Mouse (Mus musculus): ENCODE measurements at regions not wholly inside any gene's neighbourhood (a gene's known extent, or its start where the extent isn't known, plus 50 kb on each side); places are given as distances from the start of the nearest gene placed in this dataset.

- Histone ChIP-seq H3K27ac (ENCODE audit: low read depth, low read length) (no peak overlapping the region), H3K9ac (ENCODE audit: low read depth, low read length) (no peak overlapping the region), H3K27me3 (replicated peaks; ENCODE audit: control insufficient read depth, insufficient read depth, low read length) (no peaks in the 10 kb centered on the region), H3K4me3 (ENCODE audit: low read depth, low read length) (no peak overlapping the region), H3K4me2 (no peak overlapping the region), H3K4me1 (replicated peaks; ENCODE audit: control insufficient read depth, insufficient read depth, low read length) (peaks cover 2% of the 10 kb centered on the region; the same call in 1 of the 2 replicates), H3K36me3 (ENCODE audit: control insufficient read depth, insufficient read depth, low read length) (no peaks in the 10 kb centered on the region), H3K9me3 (ENCODE audit: control insufficient read depth, low read length) (no peaks in the 10 kb centered on the region)
- WGBS = 41% methylated on average over 7 of the region's 7 CpGs
- no peak for ATAC-seq (replicated peaks; ENCODE audit: low FRiP score)
- DNase-seq (ENCODE audit: low spot score) = no peak
Observed at GRCm38 (mm10) chr4:153220074-153220473, 262.5 kb downstream of the Ajap1 start.

- no peak for DNase-seq (ENCODE audit: low spot score)
- no peaks in the 10 kb centered on the region for H3K4me1 ChIP-seq (replicated peaks; ENCODE audit: control insufficient read depth, insufficient read depth, low read length)
- H3K9me3 ChIP-seq (ENCODE audit: control insufficient read depth, low read length) = no peaks in the 10 kb centered on the region
- no peak for ATAC-seq (replicated peaks; ENCODE audit: low FRiP score)
- no peaks in the 10 kb centered on the region for H3K36me3 ChIP-seq (ENCODE audit: control insufficient read depth, insufficient read depth, low read length)
- no peak overlapping the region for H3K9ac ChIP-seq (ENCODE audit: low read depth, low read length)
- WGBS = 44% methylated on average over 9 of the region's 9 CpGs
- no peak overlapping the region for H3K27ac ChIP-seq (ENCODE audit: low read depth, low read length)
- H3K27me3 ChIP-seq (replicated peaks; ENCODE audit: control insufficient read depth, insufficient read depth, low read length) = no peaks in the 10 kb centered on the region
- no peak overlapping the region for H3K4me2 ChIP-seq
- no peak overlapping the region for H3K4me3 ChIP-seq (ENCODE audit: low read depth, low read length)
Observed at GRCm38 (mm10) chr4:153217541-153217980, 265.1 kb downstream of the Ajap1 start.

GRCm38 (mm10) chr4:153212095-153212494 lies 270.5 kb downstream of the Ajap1 start:
- H3K4me1 ChIP-seq (replicated peaks; ENCODE audit: control insufficient read depth, insufficient read depth, low read length) = no peaks in the 10 kb centered on the region
- H3K4me2 ChIP-seq = no peak overlapping the region
- 73% methylated on average over 11 of the region's 11 CpGs for WGBS
- ATAC-seq (replicated peaks; ENCODE audit: low FRiP score) (no peak), DNase-seq (ENCODE audit: low spot score) (no peak)
- H3K4me3 ChIP-seq (ENCODE audit: low read depth, low read length) = no peak overlapping the region
- no peak overlapping the region for H3K9ac ChIP-seq (ENCODE audit: low read depth, low read length)
- H3K36me3 ChIP-seq (ENCODE audit: control insufficient read depth, insufficient read depth, low read length) = no peaks in the 10 kb centered on the region
- no peaks in the 10 kb centered on the region for H3K9me3 ChIP-seq (ENCODE audit: control insufficient read depth, low read length)
- H3K27me3 ChIP-seq (replicated peaks; ENCODE audit: control insufficient read depth, insufficient read depth, low read length) = no peaks in the 10 kb centered on the region
- no peak overlapping the region for H3K27ac ChIP-seq (ENCODE audit: low read depth, low read length)

DNA sequence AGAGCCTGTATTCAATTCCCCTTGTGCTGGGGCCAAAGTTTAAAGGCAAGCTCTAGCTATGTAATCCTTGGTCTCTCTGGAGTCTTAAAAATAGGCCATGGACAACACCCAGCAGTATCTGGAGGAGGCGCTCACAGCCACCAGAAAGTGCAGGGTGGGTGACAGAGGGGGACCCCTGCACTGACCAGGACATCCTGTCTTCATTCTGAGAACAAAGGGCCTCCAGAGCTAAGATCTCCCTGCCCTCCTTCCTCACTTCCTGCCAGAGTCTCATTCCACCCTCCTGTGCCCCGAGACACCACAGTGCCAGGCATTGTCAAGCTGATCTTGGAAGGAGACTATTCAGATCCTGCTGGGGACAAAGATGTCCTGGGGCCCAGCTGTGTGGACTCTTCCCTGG lies 273.8 kb downstream of the Ajap1 start:
- WGBS = 39% methylated on average over 2 of the region's 2 CpGs
- no peaks in the 10 kb centered on the region for H3K36me3 ChIP-seq (ENCODE audit: control insufficient read depth, insufficient read depth, low read length)
- H3K4me1 ChIP-seq (replicated peaks; ENCODE audit: control insufficient read depth, insufficient read depth, low read length) = no peaks in the 10 kb centered on the region
- no peak overlapping the region for H3K4me3 ChIP-seq (ENCODE audit: low read depth, low read length)
- H3K27ac ChIP-seq (ENCODE audit: low read depth, low read length) = no peak overlapping the region
- DNase-seq (ENCODE audit: low spot score) (no peak), ATAC-seq (replicated peaks; ENCODE audit: low FRiP score) (no peak)
- H3K4me2 ChIP-seq = no peak overlapping the region
- H3K27me3 ChIP-seq (replicated peaks; ENCODE audit: control insufficient read depth, insufficient read depth, low read length) = peaks cover 2% of the 10 kb centered on the region; the same call in 1 of the 2 replicates
- no peak overlapping the region for H3K9ac ChIP-seq (ENCODE audit: low read depth, low read length)
- no peaks in the 10 kb centered on the region for H3K9me3 ChIP-seq (ENCODE audit: control insufficient read depth, low read length)

- H3K4me2 ChIP-seq = no peak overlapping the region
- H3K4me1 ChIP-seq (replicated peaks; ENCODE audit: control insufficient read depth, insufficient read depth, low read length) = no peaks in the 10 kb centered on the region
- no peaks in the 10 kb centered on the region for H3K9me3 ChIP-seq (ENCODE audit: control insufficient read depth, low read length)
- peaks cover 2% of the 10 kb centered on the region; the same call in 1 of the 2 replicates for H3K27me3 ChIP-seq (replicated peaks; ENCODE audit: control insufficient read depth, insufficient read depth, low read length)
- H3K27ac ChIP-seq (ENCODE audit: low read depth, low read length) = no peak overlapping the region
- ATAC-seq (replicated peaks; ENCODE audit: low FRiP score) = no peak
- no peak for DNase-seq (ENCODE audit: low spot score)
- no peaks in the 10 kb centered on the region for H3K36me3 ChIP-seq (ENCODE audit: control insufficient read depth, insufficient read depth, low read length)
- H3K9ac ChIP-seq (ENCODE audit: low read depth, low read length) = no peak overlapping the region
- 73% methylated on average over 6 of the region's 6 CpGs for WGBS
- H3K4me3 ChIP-seq (ENCODE audit: low read depth, low read length) = no peak overlapping the region
Observed at GRCm38 (mm10) chr4:153208215-153208614, 274.4 kb downstream of the Ajap1 start.

GRCm38 (mm10) chr4:153207578-153208102 lies 275.0 kb downstream of the Ajap1 start:
- H3K4me1 ChIP-seq (replicated peaks; ENCODE audit: control insufficient read depth, insufficient read depth, low read length) = no peaks in the 10 kb centered on the region
- no peak overlapping the region for H3K27ac ChIP-seq (ENCODE audit: low read depth, low read length)
- H3K9ac ChIP-seq (ENCODE audit: low read depth, low read length) = no peak overlapping the region
- H3K36me3 ChIP-seq (ENCODE audit: control insufficient read depth, insufficient read depth, low read length) = no peaks in the 10 kb centered on the region
- DNase-seq (ENCODE audit: low spot score) = no peak
- 59% methylated on average over 11 of the region's 11 CpGs for WGBS
- no peak overlapping the region for H3K4me2 ChIP-seq
- ATAC-seq (replicated peaks; ENCODE audit: low FRiP score) = no peak
- no peak overlapping the region for H3K4me3 ChIP-seq (ENCODE audit: low read depth, low read length)
- H3K27me3 ChIP-seq (replicated peaks; ENCODE audit: control insufficient read depth, insufficient read depth, low read length) = peaks cover 2% of the 10 kb centered on the region; the same call in 1 of the 2 replicates
- H3K9me3 ChIP-seq (ENCODE audit: control insufficient read depth, low read length) = no peaks in the 10 kb centered on the region

DNA sequence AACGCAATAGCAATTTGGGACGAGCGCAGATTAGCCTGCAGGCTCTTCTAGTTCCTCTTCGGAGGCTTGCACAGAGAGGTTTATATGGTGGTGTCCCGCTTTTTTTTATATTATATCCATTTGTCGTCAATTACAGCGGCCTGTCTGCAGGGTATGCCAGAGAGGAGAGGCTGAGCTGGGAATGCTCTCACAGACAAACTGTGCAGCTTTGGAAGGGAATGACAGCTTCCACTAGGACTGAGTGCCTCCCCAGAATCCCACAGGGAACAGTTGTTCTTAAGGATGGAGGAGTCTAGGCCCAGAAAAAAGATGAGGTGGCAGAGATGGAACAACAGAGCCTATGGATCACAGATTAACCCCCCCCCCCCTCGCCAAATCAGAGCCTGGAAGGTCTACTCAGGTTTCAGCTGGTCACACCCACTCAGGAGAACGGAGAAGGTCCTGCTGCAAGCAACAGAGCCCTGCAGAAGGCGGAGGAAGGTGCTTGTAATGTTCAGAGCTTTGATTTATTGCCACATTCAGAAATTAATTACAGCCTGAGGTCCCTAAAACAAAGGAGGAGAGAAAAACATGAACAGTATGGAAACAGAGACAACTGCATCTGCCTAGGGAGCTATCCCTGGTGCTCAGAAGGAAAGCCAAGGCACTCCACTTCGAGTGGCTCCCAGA lies 275.7 kb downstream of the Ajap1 start:
- Histone ChIP-seq H3K9ac (ENCODE audit: low read depth, low read length) (no peak overlapping the region), H3K4me1 (replicated peaks; ENCODE audit: control insufficient read depth, insufficient read depth, low read length) (no peaks in the 10 kb centered on the region), H3K27me3 (replicated peaks; ENCODE audit: control insufficient read depth, insufficient read depth, low read length) (peaks cover 2% of the 10 kb centered on the region; the same call in 1 of the 2 replicates), H3K36me3 (ENCODE audit: control insufficient read depth, insufficient read depth, low read length) (no peaks in the 10 kb centered on the region), H3K4me3 (ENCODE audit: low read depth, low read length) (no peak overlapping the region), H3K9me3 (ENCODE audit: control insufficient read depth, low read length) (no peaks in the 10 kb centered on the region), H3K4me2 (no peak overlapping the region), H3K27ac (ENCODE audit: low read depth, low read length) (no peak overlapping the region)
- 55% methylated on average over 11 of the region's 11 CpGs for WGBS
- DNase-seq (ENCODE audit: low spot score) (no peak), ATAC-seq (replicated peaks; ENCODE audit: low FRiP score) (no peak)

GRCm38 (mm10) chr4:153204764-153205163 lies 277.8 kb downstream of the Ajap1 start:
- Histone ChIP-seq H3K27ac (ENCODE audit: low read depth, low read length) (no peak overlapping the region), H3K36me3 (ENCODE audit: control insufficient read depth, insufficient read depth, low read length) (no peaks in the 10 kb centered on the region), H3K4me2 (no peak overlapping the region), H3K27me3 (replicated peaks; ENCODE audit: control insufficient read depth, insufficient read depth, low read length) (peaks cover 2% of the 10 kb centered on the region; the same call in 1 of the 2 replicates), H3K4me1 (replicated peaks; ENCODE audit: control insufficient read depth, insufficient read depth, low read length) (no peaks in the 10 kb centered on the region), H3K9ac (ENCODE audit: low read depth, low read length) (no peak overlapping the region), H3K4me3 (ENCODE audit: low read depth, low read length) (no peak overlapping the region), H3K9me3 (ENCODE audit: control insufficient read depth, low read length) (no peaks in the 10 kb centered on the region)
- DNase-seq (ENCODE audit: low spot score) (no peak), ATAC-seq (replicated peaks; ENCODE audit: low FRiP score) (no peak)
- WGBS = 43% methylated on average over 7 of the region's 7 CpGs
